Mouse (Mus musculus): ENCODE measurements at regions not wholly inside any gene's neighbourhood (a gene's known extent, or its start where the extent isn't known, plus 50 kb on each side); places are given as distances from the start of the nearest gene placed in this dataset.
A peak's percentile ranks its signal among the peaks of the same experiment; 100 is the strongest.

DNA sequence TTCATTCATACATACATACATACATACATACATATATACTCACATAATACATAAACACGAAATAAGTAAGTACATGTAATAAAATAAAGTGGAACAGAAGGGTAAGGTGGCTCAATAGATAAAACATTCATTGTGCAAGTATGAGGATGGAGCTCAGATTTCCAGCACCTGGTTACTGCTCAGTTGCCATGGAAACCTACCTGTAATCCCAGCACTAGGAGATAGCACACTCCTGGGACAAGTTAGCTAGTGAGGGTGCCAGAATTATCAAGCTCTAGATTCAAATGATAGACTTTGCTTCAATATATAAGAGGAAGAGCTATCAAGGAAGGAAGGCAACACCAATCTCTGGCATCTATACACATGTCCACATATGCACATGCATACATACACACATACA is 184.8 kb upstream of the Tcf21 start:
- Histone ChIP-seq H3K27ac (ENCODE audit: low read length) (no peak overlapping the region), H3K36me3 (ENCODE audit: control insufficient read depth, insufficient read depth, low read length) (no peaks in the 10 kb centered on the region), H3K4me2 (ENCODE audit: low read depth, low read length) (no peak overlapping the region), H3K9ac (ENCODE audit: low read length) (no peak overlapping the region), H3K27me3 (ENCODE audit: control insufficient read depth, insufficient read depth, low read length) (no peaks in the 10 kb centered on the region), H3K9me3 (replicated peaks; ENCODE audit: control insufficient read depth, low read length) (no peaks in the 10 kb centered on the region), H3K4me1 (ENCODE audit: control insufficient read depth, insufficient read depth, low read length) (no peaks in the 10 kb centered on the region), H3K4me3 (replicated peaks; ENCODE audit: low read length) (no peak overlapping the region)
- ATAC-seq (ENCODE audit: insufficient read depth, low FRiP score): no peak
- WGBS: 88% methylated on average over 1 of the region's 1 CpGs

GRCm38 (mm10) chr10:23003686-23004085 is 183.7 kb upstream of the Tcf21 start:
- Histone ChIP-seq H3K9me3 (replicated peaks; ENCODE audit: control insufficient read depth, low read length) (no peaks in the 10 kb centered on the region), H3K36me3 (ENCODE audit: control insufficient read depth, insufficient read depth, low read length) (no peaks in the 10 kb centered on the region), H3K9ac (ENCODE audit: low read length) (no peak overlapping the region), H3K4me2 (ENCODE audit: low read depth, low read length) (no peak overlapping the region), H3K27ac (ENCODE audit: low read length) (no peak overlapping the region), H3K4me3 (replicated peaks; ENCODE audit: low read length) (no peak overlapping the region), H3K27me3 (ENCODE audit: control insufficient read depth, insufficient read depth, low read length) (no peaks in the 10 kb centered on the region), H3K4me1 (ENCODE audit: control insufficient read depth, insufficient read depth, low read length) (no peaks in the 10 kb centered on the region)
- ATAC-seq (ENCODE audit: insufficient read depth, low FRiP score): no peak

- no peak for ATAC-seq (ENCODE audit: insufficient read depth, low FRiP score)
- Histone ChIP-seq H3K27me3 (ENCODE audit: control insufficient read depth, insufficient read depth, low read length) (no peaks in the 10 kb centered on the region), H3K4me2 (ENCODE audit: low read depth, low read length) (no peak overlapping the region), H3K9me3 (replicated peaks; ENCODE audit: control insufficient read depth, low read length) (no peaks in the 10 kb centered on the region), H3K27ac (ENCODE audit: low read length) (no peak overlapping the region), H3K4me1 (ENCODE audit: control insufficient read depth, insufficient read depth, low read length) (no peaks in the 10 kb centered on the region; the same call in 1 of the 2 replicates), H3K9ac (ENCODE audit: low read length) (no peak overlapping the region), H3K4me3 (replicated peaks; ENCODE audit: low read length) (no peak overlapping the region), H3K36me3 (ENCODE audit: control insufficient read depth, insufficient read depth, low read length) (no peaks in the 10 kb centered on the region)
- WGBS: 63% methylated on average over 2 of the region's 2 CpGs
These were observed 178.6 kb upstream of the Tcf21 start for GRCm38 (mm10) chr10:22998561-22998960.

- Histone ChIP-seq H3K9ac (ENCODE audit: low read length) (no peak overlapping the region), H3K4me1 (ENCODE audit: control insufficient read depth, insufficient read depth, low read length) (no peaks in the 10 kb centered on the region; the same call in 1 of the 2 replicates), H3K4me3 (replicated peaks; ENCODE audit: low read length) (no peak overlapping the region), H3K36me3 (ENCODE audit: control insufficient read depth, insufficient read depth, low read length) (no peaks in the 10 kb centered on the region), H3K27me3 (ENCODE audit: control insufficient read depth, insufficient read depth, low read length) (no peaks in the 10 kb centered on the region), H3K4me2 (ENCODE audit: low read depth, low read length) (no peak overlapping the region), H3K27ac (ENCODE audit: low read length) (no peak overlapping the region), H3K9me3 (replicated peaks; ENCODE audit: control insufficient read depth, low read length) (no peaks in the 10 kb centered on the region)
- 91% methylated on average over 5 of the region's 5 CpGs for WGBS
- ATAC-seq (ENCODE audit: insufficient read depth, low FRiP score): no peak
These were observed 177.6 kb upstream of the Tcf21 start for GRCm38 (mm10) chr10:22997571-22997970.

DNA sequence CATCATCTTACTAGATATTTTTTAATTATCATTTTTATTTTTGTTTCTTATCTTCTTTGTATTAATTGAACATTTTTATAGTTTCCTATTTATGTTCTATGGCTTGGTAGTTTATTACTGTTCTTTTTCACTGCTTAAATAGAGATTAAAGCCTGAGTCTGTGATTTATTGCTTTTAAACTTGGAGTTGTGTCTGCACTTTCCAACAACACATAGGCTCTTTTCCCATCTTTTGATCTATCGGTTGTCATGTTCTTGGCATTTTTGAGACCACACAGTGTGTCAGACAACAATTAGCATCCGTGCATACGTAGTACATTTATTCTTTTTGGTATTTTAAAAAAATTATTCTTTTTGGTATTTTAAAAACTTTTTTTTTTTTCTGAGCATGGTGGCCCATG is 173.2 kb upstream of the Tcf21 start:
- Histone ChIP-seq H3K27me3 (ENCODE audit: control insufficient read depth, insufficient read depth, low read length) (no peaks in the 10 kb centered on the region), H3K36me3 (ENCODE audit: control insufficient read depth, insufficient read depth, low read length) (no peaks in the 10 kb centered on the region), H3K9ac (ENCODE audit: low read length) (no peak overlapping the region), H3K27ac (ENCODE audit: low read length) (no peak overlapping the region), H3K4me3 (replicated peaks; ENCODE audit: low read length) (no peak overlapping the region), H3K4me1 (ENCODE audit: control insufficient read depth, insufficient read depth, low read length) (no peaks in the 10 kb centered on the region), H3K4me2 (ENCODE audit: low read depth, low read length) (no peak overlapping the region), H3K9me3 (replicated peaks; ENCODE audit: control insufficient read depth, low read length) (no peaks in the 10 kb centered on the region)
- no peak for ATAC-seq (ENCODE audit: insufficient read depth, low FRiP score)
- 59% methylated on average over 3 of the region's 3 CpGs for WGBS

DNA sequence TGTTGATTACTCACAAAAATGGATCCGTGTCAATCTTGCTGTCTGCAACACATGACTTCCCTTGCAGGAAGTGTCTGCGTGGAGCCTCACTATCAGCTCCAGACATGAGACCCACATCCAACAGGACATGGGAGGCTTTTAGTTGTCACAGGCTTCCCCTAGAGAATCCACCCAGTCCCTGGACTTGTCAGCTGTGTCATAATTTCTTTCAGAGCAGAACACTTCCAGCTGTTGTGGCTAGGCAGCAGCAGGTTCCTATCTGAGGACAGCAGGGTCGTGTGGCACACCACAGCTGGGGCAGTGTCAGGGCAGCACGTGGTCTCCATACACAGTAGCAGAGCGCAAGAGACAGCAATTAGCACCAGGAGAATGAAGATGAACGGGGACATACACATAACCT is 161.8 kb upstream of the Tcf21 start:
- Histone ChIP-seq H3K27me3 (ENCODE audit: control insufficient read depth, insufficient read depth, low read length) (no peaks in the 10 kb centered on the region), H3K36me3 (ENCODE audit: control insufficient read depth, insufficient read depth, low read length) (no peaks in the 10 kb centered on the region), H3K4me3 (replicated peaks; ENCODE audit: low read length) (no peak overlapping the region), H3K9ac (ENCODE audit: low read length) (no peak overlapping the region), H3K9me3 (replicated peaks; ENCODE audit: control insufficient read depth, low read length) (no peaks in the 10 kb centered on the region), H3K27ac (ENCODE audit: low read length) (no peak overlapping the region), H3K4me2 (ENCODE audit: low read depth, low read length) (no peak overlapping the region), H3K4me1 (ENCODE audit: control insufficient read depth, insufficient read depth, low read length) (no peaks in the 10 kb centered on the region; the same call in 1 of the 2 replicates)
- 53% methylated on average over 6 of the region's 6 CpGs for WGBS
- peak; percentile 60; the same call in 1 of the 2 replicates for ATAC-seq (ENCODE audit: insufficient read depth, low FRiP score)

- Histone ChIP-seq H3K9me3 (replicated peaks; ENCODE audit: control insufficient read depth, low read length) (no peaks in the 10 kb centered on the region), H3K36me3 (ENCODE audit: control insufficient read depth, insufficient read depth, low read length) (no peaks in the 10 kb centered on the region), H3K27ac (ENCODE audit: low read length) (no peak overlapping the region), H3K4me3 (replicated peaks; ENCODE audit: low read length) (no peak overlapping the region), H3K4me1 (ENCODE audit: control insufficient read depth, insufficient read depth, low read length) (no peaks in the 10 kb centered on the region; the same call in 1 of the 2 replicates), H3K4me2 (ENCODE audit: low read depth, low read length) (no peak overlapping the region), H3K27me3 (ENCODE audit: control insufficient read depth, insufficient read depth, low read length) (no peaks in the 10 kb centered on the region), H3K9ac (ENCODE audit: low read length) (no peak overlapping the region)
- 63% methylated on average over 7 of the region's 7 CpGs for WGBS
- ATAC-seq (ENCODE audit: insufficient read depth, low FRiP score): 0 out of 2 replicates have a peak, but pooled peaks have one; percentile 50
These were observed 158.5 kb upstream of the Tcf21 start for GRCm38 (mm10) chr10:22978442-22978841.

GRCm38 (mm10) chr10:22956956-22957355 is 137.0 kb upstream of the Tcf21 start:
- Histone ChIP-seq H3K9ac (ENCODE audit: low read length) (no peak overlapping the region), H3K9me3 (replicated peaks; ENCODE audit: control insufficient read depth, low read length) (no peaks in the 10 kb centered on the region), H3K4me3 (replicated peaks; ENCODE audit: low read length) (no peak overlapping the region), H3K27ac (ENCODE audit: low read length) (no peak overlapping the region), H3K27me3 (ENCODE audit: control insufficient read depth, insufficient read depth, low read length) (no peaks in the 10 kb centered on the region), H3K4me2 (ENCODE audit: low read depth, low read length) (no peak overlapping the region), H3K36me3 (ENCODE audit: control insufficient read depth, insufficient read depth, low read length) (no peaks in the 10 kb centered on the region), H3K4me1 (ENCODE audit: control insufficient read depth, insufficient read depth, low read length) (0 out of 2 replicates have a peak, but pooled peaks cover 5% of the 10 kb centered on the region)
- ATAC-seq (ENCODE audit: insufficient read depth, low FRiP score): no peak
- WGBS: 64% methylated on average over 7 of the region's 7 CpGs

DNA sequence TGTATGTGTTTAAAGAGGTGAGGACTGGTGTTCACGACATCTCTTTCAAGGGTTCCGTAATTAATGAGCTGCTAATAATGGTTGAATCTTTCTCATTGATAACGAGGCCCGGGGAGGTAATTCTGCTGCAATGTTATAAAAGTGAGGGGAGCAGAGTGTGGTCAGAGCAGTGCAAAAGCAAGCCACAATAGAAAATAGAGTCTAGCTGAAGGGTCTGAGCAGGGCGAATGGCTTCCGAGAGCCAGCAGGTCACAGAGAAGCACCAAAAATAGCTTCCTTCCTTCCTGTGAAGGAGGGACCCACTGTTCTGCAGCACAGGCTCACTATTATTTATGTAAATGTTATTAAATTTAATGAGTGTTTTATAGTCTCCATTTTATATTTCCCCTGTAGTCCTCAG is 133.3 kb upstream of the Tcf21 start:
- Histone ChIP-seq H3K27me3 (ENCODE audit: control insufficient read depth, insufficient read depth, low read length) (no peaks in the 10 kb centered on the region), H3K9me3 (replicated peaks; ENCODE audit: control insufficient read depth, low read length) (no peaks in the 10 kb centered on the region), H3K27ac (ENCODE audit: low read length) (no peak overlapping the region), H3K4me2 (ENCODE audit: low read depth, low read length) (no peak overlapping the region), H3K9ac (ENCODE audit: low read length) (no peak overlapping the region), H3K36me3 (ENCODE audit: control insufficient read depth, insufficient read depth, low read length) (no peaks in the 10 kb centered on the region), H3K4me1 (ENCODE audit: control insufficient read depth, insufficient read depth, low read length) (0 out of 2 replicates have a peak, but pooled peaks cover 5% of the 10 kb centered on the region), H3K4me3 (replicated peaks; ENCODE audit: low read length) (no peak overlapping the region)
- WGBS: 50% methylated on average over 6 of the region's 6 CpGs
- no peak for ATAC-seq (ENCODE audit: insufficient read depth, low FRiP score)

- Histone ChIP-seq H3K9ac (ENCODE audit: low read length) (no peak overlapping the region), H3K36me3 (ENCODE audit: control insufficient read depth, insufficient read depth, low read length) (no peaks in the 10 kb centered on the region), H3K27ac (ENCODE audit: low read length) (no peak overlapping the region), H3K27me3 (ENCODE audit: control insufficient read depth, insufficient read depth, low read length) (no peaks in the 10 kb centered on the region), H3K4me3 (replicated peaks; ENCODE audit: low read length) (no peak overlapping the region), H3K9me3 (replicated peaks; ENCODE audit: control insufficient read depth, low read length) (no peaks in the 10 kb centered on the region), H3K4me2 (ENCODE audit: low read depth, low read length) (no peak overlapping the region), H3K4me1 (ENCODE audit: control insufficient read depth, insufficient read depth, low read length) (no peaks in the 10 kb centered on the region)
- ATAC-seq (ENCODE audit: insufficient read depth, low FRiP score): no peak
- 100% methylated on average over 1 of the region's 1 CpGs for WGBS
These were observed 124.3 kb upstream of the Tcf21 start for GRCm38 (mm10) chr10:22944247-22944646.

Data from stomach, embryonic 16.5 days (tissue).